Mouse (Mus musculus) G1E (cell line): ENCODE data around the gene Ctsa. TPM values are rescaled to one million over a fixed set of nuclear protein-coding genes. Genes with fewer than 3 reads are reported as not detected.
A peak's percentile ranks its signal among the peaks of the same experiment; 100 is the strongest.

Experiments
- ATAC-seq: 2 replicates; pipeline ENCODE4 v1.8.0; 2016; ENCODE audit warnings: mild to moderate bottlenecking; ENCODE audit not compliant: insufficient number of reproducible peaks, poor library complexity, low FRiP score, severe bottlenecking; ENCODE audit errors: extremely low read depth
- DNase-seq: peaks from one replicate; pipeline ENCODE4 v3.0.0; 2012; ENCODE audit warnings: low spot score
- H3K27me3 ChIP-seq: 2 replicates; pipeline ENCODE4 v1.6.1; 2012; ENCODE audit warnings: mild to moderate bottlenecking, low read length, inconsistent platforms; ENCODE audit not compliant: insufficient read depth
- H3K36me3 ChIP-seq: replicated peaks from 2 replicates; pipeline ENCODE3; 2012; ENCODE audit warnings: mild to moderate bottlenecking, inconsistent platforms
- H3K4me1 ChIP-seq: 2 replicates; pipeline ENCODE4 v1.6.1; 2012; ENCODE audit warnings: low read depth, low read length, inconsistent platforms, mixed read lengths; ENCODE audit not compliant: insufficient read depth
- H3K4me3 ChIP-seq: 2 replicates; pipeline ENCODE4 v1.5.1; 2012; ENCODE audit warnings: low read depth, mild to moderate bottlenecking, inconsistent platforms, low read length, moderate library complexity, mixed read lengths
- H3K9me3 ChIP-seq: replicated peaks from 2 replicates; pipeline ENCODE4 v1.6.1; 2012; ENCODE audit warnings: inconsistent platforms
- CTCF ChIP-seq: IDR thresholded peaks from 2 replicates; pipeline ENCODE4 v1.5.1; 2012; ENCODE audit warnings: low read depth, low read length, inconsistent platforms, mixed read lengths
- GATA1 ChIP-seq: IDR thresholded peaks from 2 replicates; pipeline ENCODE4 v1.6.1; 2012; ENCODE audit warnings: borderline replicate concordance, low read length, inconsistent platforms, mixed read lengths
- GATA2 ChIP-seq: IDR thresholded peaks from 2 replicates; pipeline ENCODE4 v1.6.1; 2012; ENCODE audit warnings: low read depth, low read length, inconsistent platforms, borderline replicate concordance
- POLR2AphosphoS5 ChIP-seq: IDR thresholded peaks from 2 replicates; pipeline ENCODE4 v1.6.1; 2012; ENCODE audit warnings: low read depth, low read length, inconsistent platforms; ENCODE audit not compliant: insufficient replicate concordance
- TAL1 ChIP-seq: conservative IDR thresholded peaks from 2 replicates; pipeline ENCODE4 v1.6.1; 2012; ENCODE audit warnings: low read depth, low read length, inconsistent platforms, mixed read lengths
- polyA plus RNA-seq: library from polyadenylated mRNA; stranded (reverse); fragments of >175 nt; gene quantifications from 2 replicates; pipeline ENCODE4 v1.2.3, GENCODE M21; 2012
- total RNA-seq, 2 experiments: library from RNA; stranded (forward) in 1 of 2; stranded (reverse) in 1 of 2; fragments of 200-1000 nt in 1 of 2; fragments of >200 nt in 1 of 2; fragmentation: Nextera tagmentation in 1 of 2; gene quantifications; 2 replicates each; pipeline ENCODE4 v1.2.3; 2014 to 2017

The Ctsa gene
- total and polyA plus RNA-seq, 3 experiments: 24.7 to 68.2 (median 58.7) TPM

DNA sequence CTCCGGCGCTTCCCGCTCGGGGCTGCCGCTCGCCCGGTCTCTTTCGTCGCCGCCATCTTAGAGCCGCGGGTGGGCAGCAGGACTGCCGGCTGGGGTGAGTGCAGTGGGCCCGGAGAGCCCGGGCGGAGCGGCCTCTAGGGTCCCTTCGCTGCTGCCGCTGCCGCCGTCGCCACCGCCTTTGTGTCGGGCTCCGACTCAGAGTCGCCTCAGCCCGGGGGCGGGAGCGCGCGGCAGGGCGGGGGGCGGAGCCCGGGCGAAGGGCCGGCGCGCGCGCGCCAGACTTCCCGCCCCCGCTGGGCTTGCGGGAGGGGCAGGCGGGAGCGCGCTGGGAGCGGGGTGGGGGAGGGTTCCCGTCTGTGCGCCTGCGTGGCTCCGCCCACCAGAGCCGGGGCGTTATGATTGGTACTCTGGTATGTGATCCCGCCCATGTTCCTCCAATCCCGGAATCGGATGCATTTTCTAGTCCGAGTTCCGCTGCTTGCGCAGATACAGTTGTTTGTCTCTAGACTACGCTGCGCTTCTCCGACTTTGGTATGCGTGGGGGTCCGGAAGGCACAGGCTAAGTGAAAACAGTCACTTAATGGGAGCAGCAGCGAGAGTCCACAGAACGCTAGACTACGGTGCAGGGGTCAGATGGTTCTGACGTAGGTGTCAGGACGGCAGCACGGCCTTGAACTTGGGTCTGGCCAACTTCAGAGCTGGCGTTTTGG, 47.0 kb downstream of the Ctsa start:
- no peaks in the 10 kb centered on the region for H3K27me3 ChIP-seq
- peak overlapping the region; percentile 90 for H3K4me3 ChIP-seq
- H3K9me3 ChIP-seq: no peaks in the 10 kb centered on the region
- peaks cover 38% of the 10 kb centered on the region for H3K4me1 ChIP-seq
- DNase-seq: peak; percentile 91
- peak; percentile 79 for ATAC-seq
- peaks cover 41% of the 10 kb centered on the region for H3K36me3 ChIP-seq
- no peak for TF ChIP-seq GATA2
- no peak for TF ChIP-seq GATA1

DNA sequence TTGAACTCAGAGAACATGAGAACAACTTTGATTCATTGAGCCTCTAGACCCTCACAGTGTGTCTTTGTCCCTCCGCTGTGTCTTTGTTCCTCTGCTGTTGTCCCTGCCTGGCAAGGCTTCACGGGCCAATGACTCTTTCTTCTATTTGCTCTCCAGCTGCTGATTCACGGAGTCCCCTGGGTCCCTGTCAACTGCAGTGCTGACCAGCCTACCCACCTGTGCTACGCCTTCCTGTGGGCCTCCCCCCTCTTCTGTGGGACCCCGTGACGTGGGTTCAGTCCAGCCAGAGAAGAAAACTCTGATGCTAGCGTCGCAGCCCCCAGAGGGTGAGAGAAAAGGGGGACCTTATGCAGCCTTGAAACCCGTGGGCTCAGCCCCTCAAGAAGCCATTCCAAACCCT, 49.9 kb downstream of the Ctsa start:
- Histone ChIP-seq H3K9me3 (no peaks in the 10 kb centered on the region), H3K36me3 (peaks cover 63% of the 10 kb centered on the region), H3K4me3 (no peak overlapping the region), H3K4me1 (peaks cover 39% of the 10 kb centered on the region), H3K27me3 (no peaks in the 10 kb centered on the region)
- TF ChIP-seq GATA2 (no peak), GATA1 (no peak), CTCF (no peak), POLR2AphosphoS5 (no peak), TAL1 (no peak)
- ATAC-seq (no peak), DNase-seq (no peak)

DNA sequence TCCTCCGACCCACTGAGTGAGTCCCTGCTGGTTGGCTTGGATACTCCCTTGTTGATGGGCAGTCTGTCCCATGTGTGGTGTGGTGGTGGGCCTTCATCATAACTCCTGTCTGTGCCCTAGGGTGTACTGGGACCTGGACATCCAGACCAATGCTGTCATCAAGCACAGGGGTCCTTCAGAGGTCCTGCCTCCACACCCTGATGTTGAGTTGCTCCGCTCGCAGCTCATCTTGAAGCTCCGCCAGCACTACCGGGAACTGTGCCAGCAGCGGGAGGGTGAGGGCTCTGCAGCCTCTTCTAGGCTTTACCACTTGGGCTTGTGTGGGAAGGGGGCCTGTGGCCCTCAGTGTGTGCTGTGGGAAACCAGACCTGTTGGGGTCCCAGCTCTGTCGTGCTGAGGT, 53.1 kb downstream of the Ctsa start:
- Histone ChIP-seq H3K36me3 (peaks cover 93% of the 10 kb centered on the region), H3K4me3 (no peak overlapping the region), H3K9me3 (no peaks in the 10 kb centered on the region), H3K4me1 (peaks cover 40% of the 10 kb centered on the region), H3K27me3 (no peaks in the 10 kb centered on the region)
- no peak for DNase-seq
- no peak for TF ChIP-seq GATA2
- no peak for TF ChIP-seq POLR2AphosphoS5
- TF ChIP-seq TAL1: no peak
- no peak for TF ChIP-seq CTCF
- TF ChIP-seq GATA1: no peak
- no peak for ATAC-seq

DNA sequence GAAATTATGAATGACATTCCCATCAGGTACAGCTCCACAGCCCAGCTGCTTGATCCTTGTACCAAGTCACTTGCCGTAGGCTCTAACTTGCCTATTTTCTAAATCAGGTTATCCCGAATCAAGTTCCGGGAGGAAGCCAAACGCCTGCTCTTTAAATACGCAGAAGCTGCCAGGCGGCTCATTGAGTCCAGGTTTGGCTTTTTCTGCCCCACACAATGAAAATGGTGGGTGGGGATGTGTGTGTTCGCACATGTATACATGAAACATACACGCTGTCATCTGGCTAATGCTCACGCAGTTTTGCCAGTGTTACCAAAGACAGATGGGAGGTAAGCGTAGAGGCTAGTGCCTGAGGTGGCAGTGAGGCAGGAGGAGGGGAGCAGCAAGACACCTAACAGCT, 53.9 kb downstream of the Ctsa start:
- H3K27me3 ChIP-seq: no peaks in the 10 kb centered on the region
- no peaks in the 10 kb centered on the region for H3K9me3 ChIP-seq
- DNase-seq: no peak
- H3K36me3 ChIP-seq: peaks cover 93% of the 10 kb centered on the region
- peaks cover 37% of the 10 kb centered on the region for H3K4me1 ChIP-seq
- H3K4me3 ChIP-seq: no peak overlapping the region
- no peak for ATAC-seq
- TF ChIP-seq CTCF: no peak
- TF ChIP-seq TAL1: no peak
- TF ChIP-seq GATA2: no peak
- TF ChIP-seq GATA1: no peak
- no peak for TF ChIP-seq POLR2AphosphoS5

DNA sequence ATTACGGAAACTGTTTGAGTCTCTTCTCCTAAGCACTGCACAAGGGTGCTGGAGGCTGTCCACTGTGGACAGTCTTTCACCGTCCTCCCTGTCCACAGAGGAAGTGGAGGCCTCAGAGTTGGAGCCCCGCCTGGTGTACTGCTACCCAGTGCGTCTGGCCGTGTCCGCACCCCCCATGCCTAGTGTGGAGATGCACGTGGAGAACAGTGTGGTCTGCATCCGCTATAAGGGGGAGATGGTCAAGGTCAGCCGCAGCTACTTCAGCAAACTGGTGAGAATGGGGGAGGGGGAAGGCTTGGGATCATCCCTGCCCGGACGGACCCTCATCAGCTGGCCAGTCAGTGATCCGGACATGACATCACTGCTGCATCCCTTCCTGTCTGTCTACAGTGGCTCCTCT, 56.3 kb downstream of the Ctsa start:
- ATAC-seq: no peak
- no peak for DNase-seq
- no peaks in the 10 kb centered on the region for H3K9me3 ChIP-seq
- peaks cover 100% of the 10 kb centered on the region for H3K36me3 ChIP-seq
- no peak overlapping the region for H3K4me3 ChIP-seq
- H3K4me1 ChIP-seq: peaks cover 32% of the 10 kb centered on the region
- no peaks in the 10 kb centered on the region for H3K27me3 ChIP-seq
- TF ChIP-seq GATA1 (no peak), POLR2AphosphoS5 (no peak), GATA2 (no peak), TAL1 (no peak), CTCF (no peak)

DNA sequence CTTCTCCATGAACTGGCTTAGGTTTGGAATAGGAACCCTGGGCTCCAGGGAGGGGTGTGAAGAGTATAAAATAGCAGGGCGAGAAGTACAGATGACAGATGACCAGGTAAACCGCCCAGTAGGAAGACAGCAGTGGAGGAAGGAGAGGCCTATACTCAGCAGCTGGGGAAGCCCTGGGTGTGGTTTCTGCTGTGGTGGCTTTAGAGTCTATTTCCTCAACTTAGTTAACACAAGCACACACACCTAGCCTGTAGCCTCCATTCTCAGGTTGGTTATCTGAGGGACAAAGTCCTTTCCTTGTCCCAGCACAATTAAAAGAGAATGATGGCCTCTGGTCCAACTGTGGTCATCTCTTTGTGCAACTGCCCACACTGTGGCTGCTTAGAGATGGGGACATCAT, 57.3 kb downstream of the Ctsa start:
- DNase-seq: no peak
- no peak overlapping the region for H3K4me3 ChIP-seq
- no peak for ATAC-seq
- H3K27me3 ChIP-seq: no peaks in the 10 kb centered on the region
- peaks cover 100% of the 10 kb centered on the region for H3K36me3 ChIP-seq
- peaks cover 35% of the 10 kb centered on the region for H3K4me1 ChIP-seq
- no peaks in the 10 kb centered on the region for H3K9me3 ChIP-seq
- no peak for TF ChIP-seq GATA1
- no peak for TF ChIP-seq TAL1
- no peak for TF ChIP-seq GATA2
- TF ChIP-seq POLR2AphosphoS5: no peak
- no peak for TF ChIP-seq CTCF

Other genes with a start within 250 kb of the Ctsa start
Only the 20 nearest of the 28 such genes appear.
- gene Wfdc9, start 176.3 kb upstream of the Ctsa start, total RNA-seq (2014; fragmentation: Nextera tagmentation): not detected in 2 replicates
- not detected in 2 replicates for gene Wfdc9, start 176.3 kb upstream of the Ctsa start, total RNA-seq (2017)
- gene Wfdc9, start 176.3 kb upstream of the Ctsa start, polyA plus RNA-seq: not detected in 2 replicates
- gene Wfdc11, start 158.8 kb upstream of the Ctsa start, total RNA-seq (2014; fragmentation: Nextera tagmentation): not detected in 2 replicates
- not detected in 2 replicates for gene Wfdc11, start 158.8 kb upstream of the Ctsa start, total RNA-seq (2017)
- gene Wfdc11, start 158.8 kb upstream of the Ctsa start, polyA plus RNA-seq: not detected in 2 replicates
- not detected in 2 replicates for gene Wfdc13, start 147.8 kb upstream of the Ctsa start, total RNA-seq (2014; fragmentation: Nextera tagmentation)
- gene Wfdc13, start 147.8 kb upstream of the Ctsa start, total RNA-seq (2017): 0.11 TPM in 1 of 2 replicates, not detected in the other
- not detected in 2 replicates for gene Wfdc13, start 147.8 kb upstream of the Ctsa start, polyA plus RNA-seq
- gene Spint4, start 134.4 kb upstream of the Ctsa start, total RNA-seq (2014; fragmentation: Nextera tagmentation): not detected in 2 replicates
- gene Spint4, start 134.4 kb upstream of the Ctsa start, total RNA-seq (2017): 0.16 TPM in 1 of 2 replicates, not detected in the other
- gene Spint4, start 134.4 kb upstream of the Ctsa start, polyA plus RNA-seq: not detected in 2 replicates
- not detected in 2 replicates for gene Spint5, start 117.6 kb upstream of the Ctsa start, total RNA-seq (2014; fragmentation: Nextera tagmentation)
- not detected in 2 replicates for gene Spint5, start 117.6 kb upstream of the Ctsa start, total RNA-seq (2017)
- not detected in 2 replicates for gene Spint5, start 117.6 kb upstream of the Ctsa start, polyA plus RNA-seq
- gene Wfdc3, start 86.9 kb upstream of the Ctsa start, total RNA-seq (2014; fragmentation: Nextera tagmentation): 1.4 and 2.0 TPM in 2 replicates
- gene Wfdc3, start 86.9 kb upstream of the Ctsa start, total RNA-seq (2017): 0.98 and 1.5 TPM in 2 replicates
- 0.03 TPM in 1 of 2 replicates, not detected in the other for gene Wfdc3, start 86.9 kb upstream of the Ctsa start, polyA plus RNA-seq
- gene Dnttip1, start 86.9 kb upstream of the Ctsa start, total RNA-seq (2014; fragmentation: Nextera tagmentation): 58.1 and 86.2 TPM in 2 replicates
- gene Dnttip1, start 86.9 kb upstream of the Ctsa start, total RNA-seq (2017): 18.0 and 23.8 TPM in 2 replicates
- 122 and 135 TPM in 2 replicates for gene Dnttip1, start 86.9 kb upstream of the Ctsa start, polyA plus RNA-seq
- gene Ube2c, start 63.0 kb upstream of the Ctsa start, total RNA-seq (2014; fragmentation: Nextera tagmentation): 351 and 411 TPM in 2 replicates
- gene Ube2c, start 63.0 kb upstream of the Ctsa start, total RNA-seq (2017): 127 and 135 TPM in 2 replicates
- gene Ube2c, start 63.0 kb upstream of the Ctsa start, polyA plus RNA-seq: 102 and 111 TPM in 2 replicates
- not detected in 2 replicates for gene Tnnc2, start 52.9 kb upstream of the Ctsa start, total RNA-seq (2014; fragmentation: Nextera tagmentation)
- gene Tnnc2, start 52.9 kb upstream of the Ctsa start, total RNA-seq (2017): not detected in 2 replicates
- gene Tnnc2, start 52.9 kb upstream of the Ctsa start, polyA plus RNA-seq: not detected in 2 replicates
- 4.7 and 6.8 TPM in 2 replicates for gene Snx21, start 47.0 kb upstream of the Ctsa start, total RNA-seq (2014; fragmentation: Nextera tagmentation)
- gene Snx21, start 47.0 kb upstream of the Ctsa start, total RNA-seq (2017): 1.3 and 1.7 TPM in 2 replicates
- 3.5 and 5.0 TPM in 2 replicates for gene Snx21, start 47.0 kb upstream of the Ctsa start, polyA plus RNA-seq
- 12.9 and 16.6 TPM in 2 replicates for gene Acot8, start 28.0 kb upstream of the Ctsa start, total RNA-seq (2014; fragmentation: Nextera tagmentation)
- gene Acot8, start 28.0 kb upstream of the Ctsa start, total RNA-seq (2017): 20.8 and 24.0 TPM in 2 replicates
- gene Acot8, start 28.0 kb upstream of the Ctsa start, polyA plus RNA-seq: 45.4 and 51.6 TPM in 2 replicates
- gene Zswim3, start 27.8 kb upstream of the Ctsa start, total RNA-seq (2014; fragmentation: Nextera tagmentation): 7.1 and 10.2 TPM in 2 replicates
- 4.2 and 5.3 TPM in 2 replicates for gene Zswim3, start 27.8 kb upstream of the Ctsa start, total RNA-seq (2017)
- gene Zswim3, start 27.8 kb upstream of the Ctsa start, polyA plus RNA-seq: 1.1 and 1.2 TPM in 2 replicates
- 19.0 and 22.2 TPM in 2 replicates for gene Zswim1, start 10.2 kb upstream of the Ctsa start, total RNA-seq (2014; fragmentation: Nextera tagmentation)
- 3.8 and 4.1 TPM in 2 replicates for gene Zswim1, start 10.2 kb upstream of the Ctsa start, total RNA-seq (2017)
- gene Zswim1, start 10.2 kb upstream of the Ctsa start, polyA plus RNA-seq: 33.9 and 38.4 TPM in 2 replicates
- gene Spata25, start 4.3 kb upstream of the Ctsa start, total RNA-seq (2014; fragmentation: Nextera tagmentation): not detected in 2 replicates
- gene Spata25, start 4.3 kb upstream of the Ctsa start, total RNA-seq (2017): not detected in 2 replicates
- not detected in 2 replicates for gene Spata25, start 4.3 kb upstream of the Ctsa start, polyA plus RNA-seq
- gene Neurl2, start 583 bp downstream of the Ctsa start, total RNA-seq (2014; fragmentation: Nextera tagmentation): not detected in 2 replicates
- 0.27 TPM in 1 of 2 replicates, not detected in the other for gene Neurl2, start 583 bp downstream of the Ctsa start, total RNA-seq (2017)
- 0.10 TPM in 1 of 2 replicates, not detected in the other for gene Neurl2, start 583 bp downstream of the Ctsa start, polyA plus RNA-seq
- gene Pltp, start 24.8 kb downstream of the Ctsa start, total RNA-seq (2014; fragmentation: Nextera tagmentation): not detected in 2 replicates
- not detected in 2 replicates for gene Pltp, start 24.8 kb downstream of the Ctsa start, total RNA-seq (2017)
- not detected in 2 replicates for gene Pltp, start 24.8 kb downstream of the Ctsa start, polyA plus RNA-seq
- 54.7 and 61.3 TPM in 2 replicates for gene Pcif1, start 46.4 kb downstream of the Ctsa start, total RNA-seq (2014; fragmentation: Nextera tagmentation)
- gene Pcif1, start 46.4 kb downstream of the Ctsa start, total RNA-seq (2017): 31.7 and 35.5 TPM in 2 replicates
- gene Pcif1, start 46.4 kb downstream of the Ctsa start, polyA plus RNA-seq: 137 TPM in 2 replicates
- 30.6 and 31.4 TPM in 2 replicates for gene Zfp335, start 78.9 kb downstream of the Ctsa start, total RNA-seq (2014; fragmentation: Nextera tagmentation)
- gene Zfp335, start 78.9 kb downstream of the Ctsa start, total RNA-seq (2017): 8.7 and 9.8 TPM in 2 replicates
- 48.3 and 49.6 TPM in 2 replicates for gene Zfp335, start 78.9 kb downstream of the Ctsa start, polyA plus RNA-seq
- not detected in 2 replicates for gene Mmp9, start 107.9 kb downstream of the Ctsa start, total RNA-seq (2014; fragmentation: Nextera tagmentation)
- gene Mmp9, start 107.9 kb downstream of the Ctsa start, total RNA-seq (2017): 0.76 and 0.82 TPM in 2 replicates
- gene Mmp9, start 107.9 kb downstream of the Ctsa start, polyA plus RNA-seq: 0.63 and 0.76 TPM in 2 replicates
- 0.63 and 1.4 TPM in 2 replicates for gene Slc12a5, start 127.9 kb downstream of the Ctsa start, total RNA-seq (2014; fragmentation: Nextera tagmentation)
- gene Slc12a5, start 127.9 kb downstream of the Ctsa start, total RNA-seq (2017): 0.46 and 0.82 TPM in 2 replicates
- 0.39 and 0.72 TPM in 2 replicates for gene Slc12a5, start 127.9 kb downstream of the Ctsa start, polyA plus RNA-seq